In the genomic region with DNA sequence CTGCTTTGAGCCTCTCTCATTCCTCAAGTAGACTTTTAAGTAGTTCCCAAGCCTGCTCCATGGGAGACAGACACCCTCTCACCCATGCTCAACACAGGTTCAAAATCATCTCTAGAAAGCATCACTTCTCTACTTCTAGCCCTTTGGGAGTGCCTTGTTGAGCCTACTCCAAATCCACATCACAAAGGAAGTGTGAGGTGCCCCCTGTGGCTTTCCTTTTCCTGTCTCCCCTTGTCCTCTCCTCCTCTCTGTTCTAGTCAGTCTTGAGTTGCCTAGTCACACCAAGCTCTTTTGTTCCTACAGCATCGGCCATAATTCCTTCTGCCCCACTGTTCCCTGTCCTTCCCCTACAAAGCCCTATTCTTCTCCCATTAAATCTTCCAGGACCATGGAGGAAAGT, we compare ENCODE assay signal across 15 mouse cellular contexts. TPM values are rescaled to one million over a fixed set of nuclear protein-coding genes. Genes with fewer than 3 reads are reported as not detected.
DNase-seq lines count a peak whose midpoint lies in the region; ATAC-seq lines count a peak whose summit lies in the region.
"Had no signal": no experiment of that assay in that cellular context is flagged by ENCODE, and none has a peak within 500 bp of the region (broad histone marks: within the 10 kb centered on the region; RNA-seq: fewer than 3 reads in every experiment).

No protein-coding gene starts in this region.

- peak; percentile 67 to 76 for ATAC-seq in hematopoietic stem cell, adult 5-6 weeks (replicated peaks in 1 of 2; ENCODE audit: insufficient read depth in 1 of 2, low FRiP score in 2 of 2, low TSS enrichment in 1 of 2, low read depth in 1 of 2, poor library complexity in 2 of 2, severe bottlenecking in 2 of 2)
- ATAC-seq: forebrain, embryonic 16.5 days; Patski had no signal

- peak; percentile 1 for DNase-seq in thymus, postnatal 25 days
- DNase-seq in thymus, postnatal 10 days (ENCODE audit: low spot score in 2 of 2), result no peak
- peak; percentile 99 for DNase-seq in R1 (ENCODE audit: low read depth, low spot score)
- DNase-seq in kidney, adult 11 months, result no peak
- DNase-seq in spleen, postnatal 14 days (ENCODE audit: low spot score in 2 of 2), result no peak
- DNase-seq: adrenal gland, postnatal 10 days; cerebellum, adult 11 months; cerebellum, adult 8-10 months; cerebellum, postnatal 14 days; gastrocnemius, postnatal 10 days; heart, adult 18-20 months; heart, postnatal 14 days had no signal

RNA-seq across cellular contexts. Expression of a gene that starts 42.3 kb away (rescaled TPM):
- total RNA-seq in hematopoietic stem cell, adult 5-6 weeks (2017), result 2.2 and 3.6 TPM in 2 replicates

Comparison
In these comparisons a context has a peak if more than half of its experiments do, and no peak if none do; other contexts are left out.
1. DNase-seq: peak in thymus, postnatal 25 days (single experiment) and R1 (single experiment); none in thymus, postnatal 10 days (0 of 2), kidney, adult 11 months (single experiment) and spleen, postnatal 14 days (0 of 2).